In genomic region chr2:118841774-118842173, GRCm38 (mm10) we compare ENCODE assay signal across 14 mouse cellular contexts. TPM values are rescaled to one million over a fixed set of nuclear protein-coding genes. Genes with fewer than 3 reads are reported as not detected.
DNase-seq lines count a peak whose midpoint lies in the region; ATAC-seq lines count a peak whose summit lies in the region.
"Had no signal": no experiment of that assay in that cellular context is flagged by ENCODE, and none has a peak within 500 bp of the region (broad histone marks: within the 10 kb centered on the region; RNA-seq: fewer than 3 reads in every experiment).

No protein-coding gene starts in this region.

- H3K9ac ChIP-seq in liver, embryonic 12.5 days = no peak overlapping the region
- H3K9ac ChIP-seq: hindbrain, embryonic 15.5 days; stomach, embryonic 15.5 days had no signal

- peak; percentile 76 for ATAC-seq in liver, embryonic 12.5 days

- 0 out of 2 replicates have a peak, but pooled peaks cover 18% of the 10 kb centered on the region for H3K27me3 ChIP-seq in liver, embryonic 12.5 days (replicated peaks)
- H3K27me3 ChIP-seq in embryonic facial prominence, embryonic 10.5 days (replicated peaks; ENCODE audit: low read depth, poor library complexity, severe bottlenecking) = no peaks in the 10 kb centered on the region
- H3K27me3 ChIP-seq: hindbrain, embryonic 15.5 days; stomach, embryonic 15.5 days had no signal

- no peaks in the 10 kb centered on the region for H3K36me3 ChIP-seq in liver, embryonic 12.5 days
- no peaks in the 10 kb centered on the region; the same call in 1 of the 2 replicates for H3K36me3 ChIP-seq in embryonic facial prominence, embryonic 10.5 days (replicated peaks)
- H3K36me3 ChIP-seq: hindbrain, embryonic 15.5 days; stomach, embryonic 15.5 days had no signal

- peak; percentile 5 to 8 for DNase-seq in urinary bladder, postnatal 36 days (ENCODE audit: low spot score in 2 of 2)
- no peak for DNase-seq in urinary bladder, postnatal 25 days (ENCODE audit: low spot score)
- peak; percentile 81 for DNase-seq in adrenal gland, adult 8-10 months
- DNase-seq in layer of hippocampus, adult 11-12 months (ENCODE audit: low spot score) = no peak
- DNase-seq in cerebellum, adult 9-10 months = no peak
- no peak for DNase-seq in embryonic facial prominence, embryonic 10.5 days (ENCODE audit: low spot score)
- DNase-seq in gastrocnemius, adult 18-20 months (ENCODE audit: low spot score) = no peak
- DNase-seq: cerebellum, adult 11 months; kidney, postnatal 36 days had no signal

- WGBS in liver, embryonic 12.5 days (ENCODE audit: insufficient replicate concordance) = 59% methylated on average over 4 of the region's 4 CpGs
- 92% methylated on average over 4 of the region's 4 CpGs for WGBS in embryonic facial prominence, embryonic 10.5 days

- peak overlapping the region; percentile 67 for H3K27ac ChIP-seq in liver, embryonic 12.5 days
- no peak overlapping the region for H3K27ac ChIP-seq in embryonic facial prominence, embryonic 10.5 days (replicated peaks)
- H3K27ac ChIP-seq: hindbrain, embryonic 15.5 days; stomach, embryonic 15.5 days had no signal

- peaks cover 26% of the 10 kb centered on the region for H3K4me1 ChIP-seq in liver, embryonic 12.5 days
- peaks cover 6% of the 10 kb centered on the region; the same call in 1 of the 2 replicates for H3K4me1 ChIP-seq in embryonic facial prominence, embryonic 10.5 days
- H3K4me1 ChIP-seq: hindbrain, embryonic 15.5 days; stomach, embryonic 15.5 days had no signal

- peak overlapping the region; percentile 29 for H3K4me2 ChIP-seq in liver, embryonic 12.5 days
- H3K4me2 ChIP-seq: heart, embryonic 11.5 days; hindbrain, embryonic 15.5 days; stomach, embryonic 15.5 days had no signal

- no peak overlapping the region for H3K4me3 ChIP-seq in liver, embryonic 12.5 days
- H3K4me3 ChIP-seq in embryonic facial prominence, embryonic 10.5 days = no peak overlapping the region
- H3K4me3 ChIP-seq: hindbrain, embryonic 15.5 days; stomach, embryonic 15.5 days had no signal

- H3K9me3 ChIP-seq in liver, embryonic 12.5 days (replicated peaks) = peaks cover 5% of the 10 kb centered on the region
- no peaks in the 10 kb centered on the region for H3K9me3 ChIP-seq in embryonic facial prominence, embryonic 10.5 days
- H3K9me3 ChIP-seq: G1E; hindbrain, embryonic 15.5 days; stomach, embryonic 15.5 days had no signal

RNA-seq across cellular contexts. Expression of gene Ivd, which starts 20.0 kb away (rescaled TPM):
- total RNA-seq in adrenal gland, adult 8-10 months (2022) = 100 to 1,000 TPM; 250 to 438 (median 309) TPM
- polyA plus RNA-seq in liver, embryonic 12.5 days (2016; fragmentation: Nextera tagmentation; extraction: Ambion mirVana) = 27.9 and 30.8 TPM in 2 replicates
- 74.0 and 81.3 TPM in 2 replicates for polyA plus RNA-seq in embryonic facial prominence, embryonic 10.5 days (2016; fragmentation: Nextera tagmentation; extraction: Ambion mirVana)
- total RNA-seq in gastrocnemius, adult 18-20 months (2021) = 100 to 1,000 TPM; 122 to 164 TPM

RNA-seq across cellular contexts. Expression of gene Knstrn, which starts 28.0 kb away (rescaled TPM):
- total RNA-seq in adrenal gland, adult 8-10 months (2022) = 1 to 10 TPM; 1.3 to 3.2 (median 2.5) TPM
- 92.8 and 95.2 TPM in 2 replicates for polyA plus RNA-seq in liver, embryonic 12.5 days (2016; fragmentation: Nextera tagmentation; extraction: Ambion mirVana)
- polyA plus RNA-seq in embryonic facial prominence, embryonic 10.5 days (2016; fragmentation: Nextera tagmentation; extraction: Ambion mirVana) = 149 and 150 TPM in 2 replicates
- total RNA-seq in gastrocnemius, adult 18-20 months (2021) = under 1 TPM; 0.07 to 0.55 TPM

RNA-seq across cellular contexts. Expression of gene Bahd1, which starts 58.4 kb away (rescaled TPM):
- total RNA-seq in adrenal gland, adult 8-10 months (2022) = 10 to 100 TPM; 51.1 to 62.8 (median 59.2) TPM
- 5.1 and 5.6 TPM in 2 replicates for polyA plus RNA-seq in liver, embryonic 12.5 days (2016; fragmentation: Nextera tagmentation; extraction: Ambion mirVana)
- polyA plus RNA-seq in embryonic facial prominence, embryonic 10.5 days (2016; fragmentation: Nextera tagmentation; extraction: Ambion mirVana) = 3.2 and 3.3 TPM in 2 replicates
- 1 to 10 TPM; 4.5 to 6.0 TPM for total RNA-seq in gastrocnemius, adult 18-20 months (2021)

Comparison
In these comparisons a context has a peak if more than half of its experiments do, and no peak if none do; other contexts are left out.
1. DNase-seq: peak in urinary bladder, postnatal 36 days (2 of 2) and adrenal gland, adult 8-10 months (single experiment); none in urinary bladder, postnatal 25 days (single experiment), layer of hippocampus, adult 11-12 months (single experiment), cerebellum, adult 9-10 months (single experiment), embryonic facial prominence, embryonic 10.5 days (single experiment) and gastrocnemius, adult 18-20 months (single experiment).
2. RNA of gene Bahd1, which starts 58.4 kb away (total RNA-seq): 51.1 to 62.8 TPM in adrenal gland, adult 8-10 months; 4.5 to 6.0 TPM in gastrocnemius, adult 18-20 months; every median in the first group is over 4 times any median in the second.